Mouse (Mus musculus): Measurements from ENCODE around the gene Mmel1. TPM values are rescaled to one million over a fixed set of nuclear protein-coding genes. Genes with fewer than 3 reads are reported as not detected.
A peak's percentile ranks its signal among the peaks of the same experiment; 100 is the strongest.

Gene Mmel1
- polyA plus RNA-seq, 1 experiment from 2014 or later, result 0.22 TPM

DNA sequence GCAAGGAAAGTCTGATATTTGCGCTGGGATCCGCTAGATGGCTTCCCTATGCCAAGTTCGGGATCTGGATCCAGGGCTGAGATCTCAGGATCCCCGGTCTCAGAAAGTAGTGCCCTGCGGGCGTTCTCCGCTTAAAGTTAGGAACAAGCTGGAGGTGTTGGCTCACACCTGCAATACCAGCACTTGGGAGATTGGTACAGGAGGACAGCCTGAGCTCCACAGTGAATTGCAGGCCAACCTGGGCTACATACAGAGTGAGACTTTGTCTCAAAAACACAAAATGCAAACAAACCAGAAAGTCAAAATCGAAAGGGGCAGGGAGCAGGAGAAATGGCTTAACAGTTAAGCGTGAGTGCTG is 12.9 kb upstream of the Mmel1 start:
- Histone ChIP-seq H3K36me3 (ENCODE audit: control insufficient read depth, insufficient read depth, low read length) (no peaks in the 10 kb centered on the region), H3K4me1 (ENCODE audit: control insufficient read depth in 2 of 2, insufficient read depth in 2 of 2, low read length in 2 of 2) (peaks cover 5% of the 10 kb centered on the region in 2 experiments; a peak in 3 of 4 replicates), H3K9ac (ENCODE audit: low read length) (peak overlapping the region; percentile 54), H3K27me3 (ENCODE audit: control insufficient read depth, insufficient read depth, low read length) (peaks cover 41% of the 10 kb centered on the region), H3K27ac (replicated peaks in 1 of 2; ENCODE audit: control insufficient read depth in 1 of 2, insufficient read depth in 1 of 2, low read depth in 2 of 2, low read length in 2 of 2) (no peak overlapping the region), H3K4me2 (ENCODE audit: low read length) (peak overlapping the region; percentile 83), H3K9me3 (ENCODE audit: control insufficient read depth, low read length) (0 out of 2 replicates have a peak, but pooled peaks cover 3% of the 10 kb centered on the region), H3K4me3 (ENCODE audit: control insufficient read depth in 1 of 2, insufficient read depth in 1 of 2, low read depth in 1 of 2, low read length in 2 of 2) (peak overlapping the region; percentile 51 to 56)
- WGBS, result 17% methylated on average over 9 of the region's 9 CpGs
- ATAC-seq (ENCODE audit: insufficient number of reproducible peaks, insufficient read depth, low FRiP score, low read depth), result no peak

DNA sequence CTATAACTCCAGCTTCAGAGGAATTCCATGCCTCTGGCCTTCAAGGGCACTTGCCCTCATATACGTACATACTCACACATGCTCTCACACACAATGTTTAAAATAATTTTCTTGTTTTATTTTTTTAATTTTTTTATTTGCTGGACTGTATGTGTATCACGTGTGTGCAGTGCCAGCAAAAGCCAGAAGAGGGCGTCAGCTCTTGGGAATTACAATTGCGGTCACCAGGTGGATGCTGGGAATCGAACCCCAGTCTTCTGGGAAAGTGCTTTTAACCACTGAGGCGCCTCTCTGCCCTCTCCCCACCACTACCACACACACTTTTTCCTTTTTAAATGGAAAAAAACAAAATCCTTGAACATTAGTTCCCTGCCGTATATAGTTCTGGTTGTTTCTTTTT is 12.5 kb upstream of the Mmel1 start:
- H3K9ac ChIP-seq (ENCODE audit: low read length), result peak overlapping the region; percentile 54; the same call in 1 of the 2 replicates
- H3K36me3 ChIP-seq (ENCODE audit: control insufficient read depth, insufficient read depth, low read length), result no peaks in the 10 kb centered on the region
- WGBS, result 86% methylated on average over 7 of the region's 7 CpGs
- peak overlapping the region; percentile 83; the same call in 1 of the 2 replicates for H3K4me2 ChIP-seq (ENCODE audit: low read length)
- peaks cover 41% of the 10 kb centered on the region for H3K27me3 ChIP-seq (ENCODE audit: control insufficient read depth, insufficient read depth, low read length)
- ATAC-seq (ENCODE audit: insufficient number of reproducible peaks, insufficient read depth, low FRiP score, low read depth), result no peak
- H3K4me1 ChIP-seq (ENCODE audit: control insufficient read depth in 2 of 2, insufficient read depth in 2 of 2, low read length in 2 of 2), result peaks cover 5% of the 10 kb centered on the region in 2 experiments; a peak in 3 of 4 replicates
- H3K9me3 ChIP-seq (ENCODE audit: control insufficient read depth, low read length), result 0 out of 2 replicates have a peak, but pooled peaks cover 3% of the 10 kb centered on the region
- H3K4me3 ChIP-seq (ENCODE audit: control insufficient read depth in 1 of 2, insufficient read depth in 1 of 2, low read depth in 1 of 2, low read length in 2 of 2), result peak overlapping the region in 1 of 2 experiments; percentile 51; a peak in 1 of 4 replicates
- H3K27ac ChIP-seq (replicated peaks in 1 of 2; ENCODE audit: control insufficient read depth in 1 of 2, insufficient read depth in 1 of 2, low read depth in 2 of 2, low read length in 2 of 2), result no peak overlapping the region

DNA sequence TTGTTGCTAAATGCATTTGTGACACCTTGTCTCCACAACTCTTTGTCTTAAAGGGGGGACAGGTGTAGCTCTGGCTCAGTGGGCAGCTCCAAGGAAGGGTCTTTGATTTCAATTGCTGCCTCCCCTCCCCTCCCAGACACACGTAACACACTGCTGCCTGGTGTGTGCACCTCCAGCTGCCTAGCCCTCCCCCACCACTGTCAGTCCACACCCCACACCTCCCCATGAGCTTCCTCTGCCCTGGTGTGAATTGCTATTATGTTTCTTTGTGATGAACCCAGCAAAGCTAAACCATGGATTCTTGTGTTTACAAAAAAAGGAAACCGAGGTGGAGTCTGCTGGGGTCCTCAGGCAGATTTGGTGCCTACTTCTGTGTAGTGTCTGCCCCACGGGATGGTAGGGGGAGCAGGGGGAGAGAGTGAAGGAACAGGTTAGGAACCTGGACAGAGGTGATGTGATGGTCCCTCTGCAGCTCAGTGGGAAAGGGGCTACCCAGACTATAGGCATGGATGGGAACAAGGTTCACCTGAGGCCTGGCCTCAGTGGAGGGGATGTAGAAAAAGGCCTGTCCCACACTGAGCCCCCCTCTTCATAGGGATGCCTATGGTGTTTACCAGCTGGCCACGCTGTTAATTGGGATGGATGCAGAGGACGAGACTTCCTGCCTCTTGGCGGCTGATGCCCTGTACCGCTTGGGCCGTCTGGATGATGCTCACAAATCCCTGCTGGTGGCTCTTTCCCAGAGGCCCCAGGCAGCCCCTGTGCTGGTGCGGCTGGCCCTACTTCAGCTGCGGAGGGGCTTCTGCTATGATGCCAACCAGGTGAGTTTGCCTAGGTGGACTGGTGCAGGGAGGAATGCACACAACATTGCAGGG is 11.8 kb upstream of the Mmel1 start:
- 77% methylated on average over 10 of the region's 10 CpGs for WGBS
- 0 out of 2 replicates have a peak, but pooled peaks cover 3% of the 10 kb centered on the region for H3K9me3 ChIP-seq (ENCODE audit: control insufficient read depth, low read length)
- H3K9ac ChIP-seq (ENCODE audit: low read length), result no peak overlapping the region

DNA sequence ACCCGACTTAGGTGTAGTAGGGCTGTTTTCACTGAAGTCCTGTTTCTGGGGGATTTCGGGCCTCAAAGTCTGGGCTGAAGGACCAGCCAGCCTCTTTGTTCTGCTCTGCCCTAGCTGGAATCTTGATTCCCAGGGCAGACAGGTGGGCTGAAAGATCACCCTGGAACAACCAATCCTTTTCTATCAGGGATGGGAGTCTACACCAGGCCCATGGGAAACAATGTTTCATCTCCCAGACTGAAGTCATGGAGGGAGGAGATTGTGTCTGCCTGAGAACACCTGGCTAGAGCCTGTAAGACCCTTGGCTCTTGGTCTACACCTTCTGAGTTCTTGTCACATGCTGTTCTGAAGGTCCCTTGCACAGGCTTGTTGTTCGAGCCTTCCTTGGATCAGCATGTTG is 10.8 kb upstream of the Mmel1 start:
- H3K4me3 ChIP-seq (ENCODE audit: control insufficient read depth in 1 of 2, insufficient read depth in 1 of 2, low read depth in 1 of 2, low read length in 2 of 2), result no peak overlapping the region
- WGBS, result 56% methylated on average over 3 of the region's 3 CpGs
- H3K27me3 ChIP-seq (ENCODE audit: control insufficient read depth, insufficient read depth, low read length), result peaks cover 41% of the 10 kb centered on the region

More for the DNA sequence above, 11.8 kb upstream of the Mmel1 start:
- ATAC-seq (ENCODE audit: insufficient number of reproducible peaks, insufficient read depth, low FRiP score, low read depth), result no peak
- H3K4me1 ChIP-seq (ENCODE audit: control insufficient read depth in 2 of 2, insufficient read depth in 2 of 2, low read length in 2 of 2), result peaks cover 5% of the 10 kb centered on the region in 2 experiments; a peak in 3 of 4 replicates
- H3K4me3 ChIP-seq (ENCODE audit: control insufficient read depth in 1 of 2, insufficient read depth in 1 of 2, low read depth in 1 of 2, low read length in 2 of 2), result no peak overlapping the region
- peaks cover 41% of the 10 kb centered on the region for H3K27me3 ChIP-seq (ENCODE audit: control insufficient read depth, insufficient read depth, low read length)
- no peak overlapping the region for H3K4me2 ChIP-seq (ENCODE audit: low read length)
- H3K27ac ChIP-seq (replicated peaks in 1 of 2; ENCODE audit: control insufficient read depth in 1 of 2, insufficient read depth in 1 of 2, low read depth in 2 of 2, low read length in 2 of 2), result no peak overlapping the region
- H3K36me3 ChIP-seq (ENCODE audit: control insufficient read depth, insufficient read depth, low read length), result no peaks in the 10 kb centered on the region

GRCm38 (mm10) chr4:154861967-154862366 is 7.4 kb upstream of the Mmel1 start:
- no peak for ATAC-seq (ENCODE audit: insufficient number of reproducible peaks, insufficient read depth, low FRiP score, low read depth)
- Histone ChIP-seq H3K27ac (replicated peaks in 1 of 2; ENCODE audit: control insufficient read depth in 1 of 2, insufficient read depth in 1 of 2, low read depth in 2 of 2, low read length in 2 of 2) (no peak overlapping the region), H3K27me3 (ENCODE audit: control insufficient read depth, insufficient read depth, low read length) (peaks cover 11% of the 10 kb centered on the region), H3K4me2 (ENCODE audit: low read length) (no peak overlapping the region), H3K9ac (ENCODE audit: low read length) (no peak overlapping the region), H3K4me3 (ENCODE audit: control insufficient read depth in 1 of 2, insufficient read depth in 1 of 2, low read depth in 1 of 2, low read length in 2 of 2) (no peak overlapping the region), H3K4me1 (ENCODE audit: control insufficient read depth in 2 of 2, insufficient read depth in 2 of 2, low read length in 2 of 2) (peaks cover 8 to 9% of the 10 kb centered on the region in 2 experiments), H3K36me3 (ENCODE audit: control insufficient read depth, insufficient read depth, low read length) (no peaks in the 10 kb centered on the region), H3K9me3 (ENCODE audit: control insufficient read depth, low read length) (0 out of 2 replicates have a peak, but pooled peaks cover 2% of the 10 kb centered on the region)
- 60% methylated on average over 5 of the region's 5 CpGs for WGBS

More for the DNA sequence above, 10.8 kb upstream of the Mmel1 start:
- Histone ChIP-seq H3K36me3 (ENCODE audit: control insufficient read depth, insufficient read depth, low read length) (no peaks in the 10 kb centered on the region), H3K4me1 (ENCODE audit: control insufficient read depth in 2 of 2, insufficient read depth in 2 of 2, low read length in 2 of 2) (peaks cover 5% of the 10 kb centered on the region in 2 experiments; a peak in 3 of 4 replicates), H3K4me2 (ENCODE audit: low read length) (no peak overlapping the region), H3K27ac (replicated peaks in 1 of 2; ENCODE audit: control insufficient read depth in 1 of 2, insufficient read depth in 1 of 2, low read depth in 2 of 2, low read length in 2 of 2) (no peak overlapping the region), H3K9ac (ENCODE audit: low read length) (no peak overlapping the region), H3K9me3 (ENCODE audit: control insufficient read depth, low read length) (0 out of 2 replicates have a peak, but pooled peaks cover 3% of the 10 kb centered on the region)
- ATAC-seq (ENCODE audit: insufficient number of reproducible peaks, insufficient read depth, low FRiP score, low read depth), result no peak

DNA sequence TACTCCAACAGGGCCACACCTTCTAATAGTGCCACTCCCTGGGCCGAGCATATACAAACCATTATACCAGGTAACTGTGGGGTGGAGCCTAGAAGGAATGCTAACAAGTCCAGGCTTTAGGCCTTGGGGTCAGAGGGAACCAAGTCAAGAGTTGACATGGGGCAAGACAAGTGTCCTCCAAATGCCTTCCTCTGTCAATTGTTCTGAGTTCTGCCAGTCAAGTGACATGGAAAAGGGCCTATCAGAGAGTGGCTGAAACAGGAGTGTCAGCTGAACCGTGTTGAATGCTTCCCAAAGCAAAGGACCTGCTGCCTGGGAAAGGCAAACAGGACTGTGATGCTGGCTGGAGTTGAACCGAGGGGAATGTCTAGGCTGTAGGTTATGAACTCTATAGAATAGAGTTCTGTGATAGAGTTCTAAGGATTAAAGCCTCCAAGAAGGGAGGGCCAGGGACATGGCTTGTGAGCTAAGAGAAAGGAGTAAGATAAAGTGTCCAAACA is 5.9 kb upstream of the Mmel1 start:
- Histone ChIP-seq H3K36me3 (ENCODE audit: control insufficient read depth, insufficient read depth, low read length) (no peaks in the 10 kb centered on the region), H3K9me3 (ENCODE audit: control insufficient read depth, low read length) (no peaks in the 10 kb centered on the region), H3K27ac (replicated peaks in 1 of 2; ENCODE audit: control insufficient read depth in 1 of 2, insufficient read depth in 1 of 2, low read depth in 2 of 2, low read length in 2 of 2) (no peak overlapping the region), H3K4me2 (ENCODE audit: low read length) (no peak overlapping the region), H3K9ac (ENCODE audit: low read length) (no peak overlapping the region), H3K27me3 (ENCODE audit: control insufficient read depth, insufficient read depth, low read length) (no peaks in the 10 kb centered on the region), H3K4me1 (ENCODE audit: control insufficient read depth in 2 of 2, insufficient read depth in 2 of 2, low read length in 2 of 2) (peaks cover 8 to 9% of the 10 kb centered on the region in 2 experiments), H3K4me3 (ENCODE audit: control insufficient read depth in 1 of 2, insufficient read depth in 1 of 2, low read depth in 1 of 2, low read length in 2 of 2) (no peak overlapping the region)
- ATAC-seq (ENCODE audit: insufficient number of reproducible peaks, insufficient read depth, low FRiP score, low read depth), result no peak
- 79% methylated on average over 3 of the region's 3 CpGs for WGBS

DNA sequence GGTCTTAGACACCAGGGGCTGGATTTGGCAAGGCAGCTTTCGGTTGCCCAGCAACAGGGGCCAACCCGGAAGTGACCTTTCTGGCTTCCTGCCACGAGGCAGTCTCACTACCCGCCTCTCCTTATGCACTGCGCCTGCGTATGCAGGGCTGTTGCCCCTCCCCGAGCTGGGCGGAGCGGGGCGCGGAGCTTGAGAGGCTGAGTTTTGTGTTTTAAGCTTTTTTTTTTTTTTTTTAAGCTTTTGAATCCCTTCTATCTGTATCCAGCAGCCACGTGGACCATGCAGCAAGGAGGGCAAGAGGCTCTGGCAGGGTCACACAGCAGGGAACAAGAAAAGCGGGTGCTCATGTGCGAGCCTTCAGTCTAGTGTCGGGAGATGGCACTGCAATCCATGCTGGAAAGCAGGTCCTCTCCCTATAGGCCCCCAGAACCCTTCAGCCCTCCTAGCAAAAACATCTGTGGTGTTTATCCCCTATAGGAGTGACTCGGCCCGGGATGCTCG is 5.1 kb upstream of the Mmel1 start:
- peaks cover 8 to 9% of the 10 kb centered on the region in 2 experiments for H3K4me1 ChIP-seq (ENCODE audit: control insufficient read depth in 2 of 2, insufficient read depth in 2 of 2, low read length in 2 of 2)
- H3K9ac ChIP-seq (ENCODE audit: low read length), result peak overlapping the region; percentile 59
- ATAC-seq (ENCODE audit: insufficient number of reproducible peaks, insufficient read depth, low FRiP score, low read depth), result peak; percentile 81
- peak overlapping the region; percentile 37 to 46 for H3K4me3 ChIP-seq (ENCODE audit: control insufficient read depth in 1 of 2, insufficient read depth in 1 of 2, low read depth in 1 of 2, low read length in 2 of 2)
- H3K36me3 ChIP-seq (ENCODE audit: control insufficient read depth, insufficient read depth, low read length), result no peaks in the 10 kb centered on the region
- 1% methylated on average over 18 of the region's 18 CpGs for whole genome bisulfite sequencing
- peak overlapping the region; percentile 56 for H3K4me2 ChIP-seq (ENCODE audit: low read length)
- H3K27me3 ChIP-seq (ENCODE audit: control insufficient read depth, insufficient read depth, low read length), result no peaks in the 10 kb centered on the region
- peak overlapping the region; percentile 39 to 40; a peak in 2 of 4 replicates for H3K27ac ChIP-seq (replicated peaks in 1 of 2; ENCODE audit: control insufficient read depth in 1 of 2, insufficient read depth in 1 of 2, low read depth in 2 of 2, low read length in 2 of 2)
- H3K9me3 ChIP-seq (ENCODE audit: control insufficient read depth, low read length), result no peaks in the 10 kb centered on the region
